Mouse (Mus musculus) T-helper 2 cell (primary cell): ENCODE results near the gene Rpap2.

ENCODE experiments used
- in situ Hi-C: fragments of 300-600 bp; cut with MboI, MseI; formaldehyde crosslinking; loops from one replicate; pipeline ENCODE4 v1.15.1; 2025; ENCODE audit warnings: high pct_unique_total_duplicates

Rpap2 gene

GRCm38 (mm10) chr5:107597301-107598077 lies at the start of gene Rpap2, which contains the start of gene Glmn:
Gene Rpap2 (plus strand): TSS chr5:107597373.
Gene Glmn (minus strand): TSS chr5:107597888.
- in situ Hi-C loops: no loop called here

GRCm38 (mm10) chr5:107547955-107548354 lies 49.2 kb upstream of the Rpap2 start:
- in situ Hi-C loops: no loop called here

- in situ Hi-C loops: no loop called here
These were observed 48.7 kb upstream of the Rpap2 start for GRCm38 (mm10) chr5:107548444-107548843.

GRCm38 (mm10) chr5:107554336-107554735 lies 42.8 kb upstream of the Rpap2 start:
- in situ Hi-C loops: no loop called here

GRCm38 (mm10) chr5:107556969-107557368 lies 40.2 kb upstream of the Rpap2 start:
- in situ Hi-C loops: no loop called here

- in situ Hi-C loops: no loop called here
These were observed 28.0 kb upstream of the Rpap2 start for GRCm38 (mm10) chr5:107569148-107569547.

- in situ Hi-C loops: no loop called here
These were observed 1.2 kb downstream of the Rpap2 start for GRCm38 (mm10) chr5:107598380-107598779.

- in situ Hi-C loops: loop anchor here (10.0 kb wide), 1 partner anchor 184 kb away; no protein-coding TSS in a partner anchor
These were observed 14.1 kb downstream of the Rpap2 start for GRCm38 (mm10) chr5:107611224-107611623.

- in situ Hi-C loops: loop anchor here (5.0 to 10.0 kb wide), 2 partner anchors 84 to 177 kb away; no protein-coding TSS in a partner anchor
These were observed 20.8 kb downstream of the Rpap2 start for GRCm38 (mm10) chr5:107617986-107618385.

GRCm38 (mm10) chr5:107621327-107621726 lies 24.2 kb downstream of the Rpap2 start:
- in situ Hi-C loops: no loop called here

GRCm38 (mm10) chr5:107633651-107634050 lies 36.5 kb downstream of the Rpap2 start:
- in situ Hi-C loops: no loop called here

GRCm38 (mm10) chr5:107637106-107637505 lies 39.9 kb downstream of the Rpap2 start:
- in situ Hi-C loops: no loop called here

- in situ Hi-C loops: no loop called here
These were observed 41.2 kb downstream of the Rpap2 start for GRCm38 (mm10) chr5:107638366-107638765.

- in situ Hi-C loops: no loop called here
These were observed 47.4 kb downstream of the Rpap2 start for GRCm38 (mm10) chr5:107644595-107644994.

- in situ Hi-C loops: no loop called here
These were observed 48.8 kb downstream of the Rpap2 start for GRCm38 (mm10) chr5:107645935-107646334.

GRCm38 (mm10) chr5:107647580-107647979 lies 50.4 kb downstream of the Rpap2 start:
- in situ Hi-C loops: no loop called here

GRCm38 (mm10) chr5:107648552-107649125 lies 51.5 kb downstream of the Rpap2 start:
- in situ Hi-C loops: no loop called here

- in situ Hi-C loops: no loop called here
These were observed 52.5 kb downstream of the Rpap2 start for GRCm38 (mm10) chr5:107649680-107650079.

- in situ Hi-C loops: no loop called here
These were observed 53.3 kb downstream of the Rpap2 start for GRCm38 (mm10) chr5:107650427-107650826.

GRCm38 (mm10) chr5:107652055-107652660 lies 55.0 kb downstream of the Rpap2 start:
- in situ Hi-C loops: no loop called here

- in situ Hi-C loops: no loop called here
These were observed 81.2 kb downstream of the Rpap2 start for GRCm38 (mm10) chr5:107678392-107678791.

- in situ Hi-C loops: no loop called here
These were observed 84.1 kb downstream of the Rpap2 start for GRCm38 (mm10) chr5:107681300-107681699.

- in situ Hi-C loops: no loop called here
These were observed 87.2 kb downstream of the Rpap2 start for GRCm38 (mm10) chr5:107684380-107684779.
